Mouse (Mus musculus) liver, embryonic 11.5 days (tissue): Measurements from ENCODE around the gene Entpd3. TPM values are rescaled to one million over a fixed set of nuclear protein-coding genes. Genes with fewer than 3 reads are reported as not detected.

Source experiments
- ATAC-seq: fragments of 200-750 bp; cut with Nextera tagmentation; replicated peaks from 2 replicates; pipeline ENCODE4 v1.8.0; 2017; ENCODE audit warnings: moderate number of reproducible peaks, mild to moderate bottlenecking, moderate TSS enrichment, moderate library complexity; ENCODE audit not compliant: low FRiP score
- DNase-seq: peaks from one replicate; pipeline ENCODE4 v3.0.0-alpha.2; 2017; ENCODE audit warnings: low spot score
- H3K27ac ChIP-seq: fragments of 300-500 bp; sonication (generic); 2 replicates; pipeline ENCODE4 v1.5.1; 2014; ENCODE audit warnings: mild to moderate bottlenecking, low read depth, low read length, control low read depth
- H3K27me3 ChIP-seq: fragments of 300-500 bp; sonication (generic); replicated peaks from 2 replicates; pipeline ENCODE4 v1.6.1; 2014; ENCODE audit warnings: low read length, mixed read lengths; ENCODE audit not compliant: control insufficient read depth, insufficient read depth
- H3K36me3 ChIP-seq: fragments of 300-500 bp; sonication (generic); 2 replicates; pipeline ENCODE4 v1.6.1; 2014; ENCODE audit warnings: mild to moderate bottlenecking, low read length, moderate library complexity, mixed read lengths; ENCODE audit not compliant: control insufficient read depth, insufficient read depth
- H3K4me1 ChIP-seq: fragments of 300-500 bp; sonication (generic); replicated peaks from 2 replicates; pipeline ENCODE4 v1.6.1; 2014; ENCODE audit warnings: low read length, mixed read lengths; ENCODE audit not compliant: control insufficient read depth, insufficient read depth
- H3K4me2 ChIP-seq: fragments of 300-500 bp; sonication (generic); 2 replicates; pipeline ENCODE4 v1.6.1; 2014; ENCODE audit warnings: mild to moderate bottlenecking, control low read depth, moderate library complexity
- H3K4me3 ChIP-seq: fragments of 300-500 bp; sonication (generic); 2 replicates; pipeline ENCODE4 v1.5.1; 2014; ENCODE audit warnings: low read depth, low read length, control low read depth
- H3K9ac ChIP-seq: fragments of 300-500 bp; sonication (generic); 2 replicates; pipeline ENCODE4 v1.6.1; 2014; ENCODE audit warnings: low read depth, low read length, control low read depth
- H3K9me3 ChIP-seq: fragments of 300-500 bp; sonication (generic); 2 replicates; pipeline ENCODE4 v1.6.1; 2016; ENCODE audit warnings: low read length, inconsistent platforms, mixed read lengths; ENCODE audit not compliant: control insufficient read depth
- WGBS: fragments of 180-500 bp; shearing (Covaris S2); extraction: QIAGEN DNeasy Blood & Tissue Kit; methylation state at CpG from one replicate; pipeline ENCODE4 v1.1.7; 2014; 5-methylcytosine and 5-hydroxymethylcytosine counted together
- polyA plus RNA-seq: library from polyadenylated mRNA; unstranded; fragments of >200 nt; fragmentation: Nextera tagmentation; extraction: Ambion mirVana; gene quantifications from 2 replicates; pipeline ENCODE4 v1.2.1, GENCODE M21; 2014

Gene Entpd3
- polyA plus RNA-seq, 1 experiment from 2014 or later: 0.22 TPM

GRCm38 (mm10) chr9:120579808-120580207 is 40.2 kb downstream of the Entpd3 start:
- DNase-seq: no peak
- Histone ChIP-seq H3K9me3 (no peaks in the 10 kb centered on the region), H3K9ac (no peak overlapping the region)

GRCm38 (mm10) chr9:120581941-120582618 is 42.5 kb downstream of the Entpd3 start:
- ATAC-seq: peak; percentile 63
- peaks cover 20% of the 10 kb centered on the region for H3K4me1 ChIP-seq
- peak overlapping the region; percentile 36 for H3K4me3 ChIP-seq
- H3K36me3 ChIP-seq: no peaks in the 10 kb centered on the region
- no peaks in the 10 kb centered on the region for H3K27me3 ChIP-seq
- H3K4me2 ChIP-seq: peak overlapping the region; percentile 64
- whole genome bisulfite sequencing: 18% methylated on average over 19 of the region's 21 CpGs
- H3K9ac ChIP-seq: 0 out of 2 replicates have a peak overlapping the region, but pooled peaks have one; percentile 1
- DNase-seq: no peak
- H3K27ac ChIP-seq: 0 out of 2 replicates have a peak overlapping the region, but pooled peaks have one; percentile 23
- H3K9me3 ChIP-seq: no peaks in the 10 kb centered on the region

More at GRCm38 (mm10) chr9:120579808-120580207, 40.2 kb downstream of the Entpd3 start:
- Histone ChIP-seq H3K36me3 (peaks cover 13% of the 10 kb centered on the region), H3K27ac (no peak overlapping the region), H3K27me3 (no peaks in the 10 kb centered on the region), H3K4me2 (no peak overlapping the region), H3K4me3 (no peak overlapping the region), H3K4me1 (peaks cover 20% of the 10 kb centered on the region)
- WGBS: 81% methylated on average over 7 of the region's 7 CpGs
- no peak for ATAC-seq

- Histone ChIP-seq H3K27ac (peak overlapping the region; percentile 77), H3K9me3 (no peaks in the 10 kb centered on the region), H3K4me3 (peak overlapping the region; percentile 36), H3K4me1 (peaks cover 19% of the 10 kb centered on the region), H3K9ac (peak overlapping the region; percentile 1), H3K36me3 (no peaks in the 10 kb centered on the region), H3K27me3 (no peaks in the 10 kb centered on the region), H3K4me2 (peak overlapping the region; percentile 64)
- ATAC-seq (peak; percentile 81), DNase-seq (peak; percentile 74)
- 11% methylated on average over 28 of the region's 28 CpGs for WGBS
Observed at GRCm38 (mm10) chr9:120582619-120583308, 43.1 kb downstream of the Entpd3 start.

GRCm38 (mm10) chr9:120583314-120583713 is 43.7 kb downstream of the Entpd3 start:
- DNase-seq: no peak
- Histone ChIP-seq H3K4me2 (peak overlapping the region; percentile 64), H3K36me3 (no peaks in the 10 kb centered on the region), H3K4me3 (peak overlapping the region; percentile 36), H3K27ac (no peak overlapping the region), H3K4me1 (peaks cover 14% of the 10 kb centered on the region), H3K9ac (peak overlapping the region; percentile 1), H3K9me3 (no peaks in the 10 kb centered on the region), H3K27me3 (no peaks in the 10 kb centered on the region)
- ATAC-seq: no peak
- WGBS: 75% methylated on average over 3 of the region's 3 CpGs

GRCm38 (mm10) chr9:120586546-120586945 is 46.9 kb downstream of the Entpd3 start:
- Histone ChIP-seq H3K27me3 (no peaks in the 10 kb centered on the region), H3K27ac (no peak overlapping the region), H3K9ac (no peak overlapping the region), H3K4me1 (peaks cover 14% of the 10 kb centered on the region), H3K36me3 (no peaks in the 10 kb centered on the region), H3K4me3 (no peak overlapping the region), H3K9me3 (no peaks in the 10 kb centered on the region), H3K4me2 (no peak overlapping the region)
- peak; percentile 81 for DNase-seq
- ATAC-seq: no peak
- WGBS: 13% methylated on average over 3 of the region's 3 CpGs

- H3K4me1 ChIP-seq: no peaks in the 10 kb centered on the region
- ATAC-seq: 0 out of 2 replicates have a peak, but pooled peaks have one; percentile 29
- H3K4me3 ChIP-seq: no peak overlapping the region
- H3K36me3 ChIP-seq: no peaks in the 10 kb centered on the region
- H3K9ac ChIP-seq: no peak overlapping the region
- no peaks in the 10 kb centered on the region for H3K9me3 ChIP-seq
- no peaks in the 10 kb centered on the region for H3K27me3 ChIP-seq
- H3K27ac ChIP-seq: no peak overlapping the region
- H3K4me2 ChIP-seq: no peak overlapping the region
- peak; percentile 73 for DNase-seq
- WGBS: 3% methylated on average over 9 of the region's 9 CpGs
Observed at GRCm38 (mm10) chr9:120591490-120591889, 51.9 kb downstream of the Entpd3 start.

- Histone ChIP-seq H3K27ac (no peak overlapping the region), H3K9me3 (no peaks in the 10 kb centered on the region), H3K4me2 (no peak overlapping the region), H3K27me3 (no peaks in the 10 kb centered on the region), H3K4me3 (no peak overlapping the region), H3K9ac (no peak overlapping the region), H3K4me1 (no peaks in the 10 kb centered on the region), H3K36me3 (no peaks in the 10 kb centered on the region)
- WGBS: 71% methylated on average over 9 of the region's 9 CpGs
- ATAC-seq (no peak), DNase-seq (no peak)
Observed at GRCm38 (mm10) chr9:120593383-120594101, 53.9 kb downstream of the Entpd3 start.

- no peak for DNase-seq
- Histone ChIP-seq H3K36me3 (no peaks in the 10 kb centered on the region), H3K9ac (no peak overlapping the region), H3K4me1 (no peaks in the 10 kb centered on the region), H3K4me3 (no peak overlapping the region), H3K27ac (no peak overlapping the region), H3K9me3 (no peaks in the 10 kb centered on the region), H3K4me2 (no peak overlapping the region), H3K27me3 (no peaks in the 10 kb centered on the region)
- WGBS: 71% methylated on average over 6 of the region's 6 CpGs
- no peak for ATAC-seq
Observed at GRCm38 (mm10) chr9:120594839-120595238, 55.2 kb downstream of the Entpd3 start.
